Mouse (Mus musculus) kidney, adult 2 months (tissue): ENCODE results near the gene Klkb1. TPM values are rescaled to one million over a fixed set of nuclear protein-coding genes. Genes with fewer than 3 reads are reported as not detected.

ENCODE experiments used
- DNase-seq: peaks from one replicate; pipeline ENCODE4 v3.0.0; 2021
- H3K27ac ChIP-seq: fragments of 200-500 bp; 2 replicates; pipeline ENCODE4 v1.5.1; 2012; ENCODE audit warnings: low read depth, low read length, control low read depth, inconsistent platforms; ENCODE audit not compliant: insufficient read depth
- H3K27me3 ChIP-seq: fragments of 200-500 bp; replicated peaks from 2 replicates; pipeline ENCODE4 v1.6.1; 2012; ENCODE audit warnings: mild to moderate bottlenecking, moderate library complexity, low read length, inconsistent platforms; ENCODE audit not compliant: control insufficient read depth, insufficient read depth
- H3K36me3 ChIP-seq: fragments of 200-500 bp; 2 replicates; pipeline ENCODE4 v1.6.1; 2012; ENCODE audit warnings: mild to moderate bottlenecking, moderate library complexity, low read length, inconsistent platforms; ENCODE audit not compliant: control insufficient read depth, insufficient read depth
- H3K4me1 ChIP-seq: fragments of 200-500 bp; 2 replicates; pipeline ENCODE4 v1.6.1; 2011; ENCODE audit warnings: low read length; ENCODE audit not compliant: control insufficient read depth, insufficient read depth
- H3K4me3 ChIP-seq: fragments of 200-500 bp; 2 replicates; pipeline ENCODE4 v1.5.1; 2011; ENCODE audit warnings: mild to moderate bottlenecking, low read depth, low read length, control low read depth; ENCODE audit not compliant: insufficient read depth
- CTCF ChIP-seq: fragments of 200-500 bp; conservative IDR thresholded peaks from 2 replicates; pipeline ENCODE4 v1.5.1; 2011; ENCODE audit warnings: low read depth, mild to moderate bottlenecking, control low read depth, low read length, moderate library complexity, mixed read lengths; ENCODE audit not compliant: insufficient read depth, insufficient read length
- POLR2A ChIP-seq: fragments of 200-500 bp; IDR thresholded peaks from one replicate; pipeline ENCODE4 v1.6.1; 2011; ENCODE audit warnings: low read depth, low read length, control low read depth
- WGBS: fragments of 180-500 bp; shearing (Covaris S2); methylation state at CpG from one replicate; pipeline ENCODE4 v1.1.7; 2018; 5-methylcytosine and 5-hydroxymethylcytosine counted together
- polyA plus RNA-seq: library from polyadenylated mRNA; depleted of rRNA; stranded (reverse); fragments of >200 nt; gene quantifications from 2 replicates; pipeline ENCODE4 v1.2.3, GENCODE M21; 2012

Gene Klkb1
- polyA plus RNA-seq, 1 experiment, result 1.3 TPM

GRCm38 (mm10) chr8:45269056-45269455 lies 25.6 kb downstream of the Klkb1 start:
- H3K36me3 ChIP-seq, result no peaks in the 10 kb centered on the region
- H3K4me1 ChIP-seq, result 0 out of 2 replicates have a peak, but pooled peaks cover 3% of the 10 kb centered on the region
- H3K27ac ChIP-seq, result no peak overlapping the region
- TF ChIP-seq POLR2A (no peak), CTCF (no peak)
- no peak overlapping the region for H3K4me3 ChIP-seq
- H3K27me3 ChIP-seq, result no peaks in the 10 kb centered on the region
- no peak for DNase-seq

GRCm38 (mm10) chr8:45268485-45268884 lies 26.2 kb downstream of the Klkb1 start:
- no peak for TF ChIP-seq CTCF
- no peak for TF ChIP-seq POLR2A
- H3K4me1 ChIP-seq, result 0 out of 2 replicates have a peak, but pooled peaks cover 3% of the 10 kb centered on the region
- no peak for DNase-seq
- H3K36me3 ChIP-seq, result no peaks in the 10 kb centered on the region
- no peaks in the 10 kb centered on the region for H3K27me3 ChIP-seq
- no peak overlapping the region for H3K27ac ChIP-seq
- no peak overlapping the region for H3K4me3 ChIP-seq

- Histone ChIP-seq H3K27ac (no peak overlapping the region), H3K4me1 (0 out of 2 replicates have a peak, but pooled peaks cover 3% of the 10 kb centered on the region), H3K36me3 (no peaks in the 10 kb centered on the region), H3K27me3 (no peaks in the 10 kb centered on the region), H3K4me3 (no peak overlapping the region)
- peak; percentile 17 for DNase-seq
- TF ChIP-seq POLR2A (no peak), CTCF (no peak)
- WGBS, result 43% methylated on average over 4 of the region's 4 CpGs
These were observed 26.9 kb downstream of the Klkb1 start for GRCm38 (mm10) chr8:45267611-45268391.

GRCm38 (mm10) chr8:45266993-45267392 lies 27.7 kb downstream of the Klkb1 start:
- TF ChIP-seq POLR2A (no peak), CTCF (no peak)
- Histone ChIP-seq H3K27ac (no peak overlapping the region), H3K27me3 (no peaks in the 10 kb centered on the region), H3K4me1 (0 out of 2 replicates have a peak, but pooled peaks cover 3% of the 10 kb centered on the region), H3K4me3 (no peak overlapping the region), H3K36me3 (no peaks in the 10 kb centered on the region)
- no peak for DNase-seq
- 85% methylated on average over 8 of the region's 8 CpGs for WGBS

GRCm38 (mm10) chr8:45264918-45265317 lies 29.7 kb downstream of the Klkb1 start:
- no peak for DNase-seq
- H3K36me3 ChIP-seq, result no peaks in the 10 kb centered on the region
- H3K4me1 ChIP-seq, result 0 out of 2 replicates have a peak, but pooled peaks cover 3% of the 10 kb centered on the region
- TF ChIP-seq POLR2A, result no peak
- no peak for TF ChIP-seq CTCF
- no peaks in the 10 kb centered on the region for H3K27me3 ChIP-seq
- H3K27ac ChIP-seq, result no peak overlapping the region
- 68% methylated on average over 4 of the region's 4 CpGs for WGBS
- no peak overlapping the region for H3K4me3 ChIP-seq

- H3K4me3 ChIP-seq, result no peak overlapping the region
- TF ChIP-seq POLR2A (no peak), CTCF (no peak)
- H3K36me3 ChIP-seq, result no peaks in the 10 kb centered on the region
- H3K27ac ChIP-seq, result no peak overlapping the region
- WGBS, result 87% methylated on average over 3 of the region's 3 CpGs
- 0 out of 2 replicates have a peak, but pooled peaks cover under 1% of the 10 kb centered on the region for H3K4me1 ChIP-seq
- no peaks in the 10 kb centered on the region for H3K27me3 ChIP-seq
- no peak for DNase-seq
These were observed 31.8 kb downstream of the Klkb1 start for GRCm38 (mm10) chr8:45262851-45263250.

- TF ChIP-seq POLR2A (no peak), CTCF (no peak)
- Histone ChIP-seq H3K4me3 (no peak within 1 kb of the TSS), H3K27me3 (no peaks in the 10 kb centered on the region), H3K4me1 (no peaks in the 10 kb centered on the region), H3K36me3 (no peaks in the 10 kb centered on the region), H3K27ac (no peak within 1 kb of the TSS)
- no peak for DNase-seq
- WGBS, result 85% methylated on average over 10 of the region's 10 CpGs
These were observed 32.7 kb downstream of the Klkb1 start, which contains the start of gene F11 for GRCm38 (mm10) chr8:45261920-45262319. TSS of gene F11 (minus strand) at chr8:45262031.
